Mouse (Mus musculus) cerebellum, adult 2 months (tissue): Measurements from ENCODE around the gene Bbs5.

Source experiments
- CTCF ChIP-seq: fragments of 200-500 bp; IDR thresholded peaks from 2 replicates; pipeline ENCODE4 v1.5.1; 2011; ENCODE audit warnings: low read depth, mild to moderate bottlenecking, control low read depth, low read length, moderate library complexity, borderline replicate concordance; ENCODE audit not compliant: insufficient read depth
- POLR2A ChIP-seq: fragments of 200-500 bp; IDR thresholded peaks from 2 replicates; pipeline ENCODE4 v1.6.1; 2011; ENCODE audit warnings: low read length, control low read depth, borderline replicate concordance; ENCODE audit not compliant: insufficient read depth

GRCm38 (mm10) chr2:69618336-69618735 is 28.6 kb upstream of the Bbs5 start:
- no peak for TF ChIP-seq POLR2A
- TF ChIP-seq CTCF: no peak
